Mouse (Mus musculus): ENCODE measurements around the gene Edc4.
A peak's percentile ranks its signal among the peaks of the same experiment; 100 is the strongest.
"Not testable (repeated sequence)": the region's sequence is repeated elsewhere in the genome, so short reads cannot be mapped to it uniquely, and the experiment has no call there.

Edc4 gene

GRCm38 (mm10) chr8:105880754-105881520 lies at the start of gene Edc4:
TSS of gene Edc4 (plus strand) at chr8:105880881.
- peak; percentile 91 to 92 for DNase-seq

GRCm38 (mm10) chr8:105833740-105834139 lies 46.9 kb upstream of the Edc4 start:
- DNase-seq, result not testable (repeated sequence)

GRCm38 (mm10) chr8:105835318-105835717 lies 45.4 kb upstream of the Edc4 start:
- DNase-seq, result peak; percentile 80 to 83

GRCm38 (mm10) chr8:105836991-105837390 lies 43.7 kb upstream of the Edc4 start:
- no peak for DNase-seq

GRCm38 (mm10) chr8:105839209-105839608 lies 41.5 kb upstream of the Edc4 start:
- no peak for DNase-seq

GRCm38 (mm10) chr8:105846678-105847077 lies 34.0 kb upstream of the Edc4 start:
- no peak for DNase-seq

- no peak for DNase-seq
Observed at GRCm38 (mm10) chr8:105850014-105850413, 30.7 kb upstream of the Edc4 start.

- no peak for DNase-seq
Observed at GRCm38 (mm10) chr8:105850611-105851010, 30.1 kb upstream of the Edc4 start.

GRCm38 (mm10) chr8:105851651-105852143 lies 29.0 kb upstream of the Edc4 start:
- peak; percentile 94 to 95 for DNase-seq

GRCm38 (mm10) chr8:105852146-105852729 lies 28.4 kb upstream of the Edc4 start:
- no peak for DNase-seq

- DNase-seq, result no peak
Observed at GRCm38 (mm10) chr8:105853178-105853577, 27.5 kb upstream of the Edc4 start, which contains the start of gene Cenpt. TSS of gene Cenpt (minus strand) at chr8:105853278.

- peak; percentile 20 to 41 for DNase-seq
Observed at GRCm38 (mm10) chr8:105854303-105854702, 26.4 kb upstream of the Edc4 start.

- peak; percentile 95 to 97 for DNase-seq
Observed at GRCm38 (mm10) chr8:105854715-105855216, 25.9 kb upstream of the Edc4 start, which contains the start of gene Thap11. TSS of gene Thap11 (plus strand) at chr8:105855132.

- peak; percentile 67 to 79 for DNase-seq
Observed at GRCm38 (mm10) chr8:105855248-105856167, 25.2 kb upstream of the Edc4 start.

GRCm38 (mm10) chr8:105856168-105856835 lies 24.4 kb upstream of the Edc4 start:
- DNase-seq, result no peak

GRCm38 (mm10) chr8:105858495-105858894 lies 22.2 kb upstream of the Edc4 start:
- DNase-seq, result no peak

GRCm38 (mm10) chr8:105859314-105859713 lies 21.4 kb upstream of the Edc4 start:
- DNase-seq, result no peak

- DNase-seq, result peak; percentile 95 to 98
Observed at GRCm38 (mm10) chr8:105860143-105860981, 20.3 kb upstream of the Edc4 start, which contains the start of gene Nutf2. TSS of gene Nutf2 (plus strand) at chr8:105860580.

GRCm38 (mm10) chr8:105861951-105862350 lies 18.7 kb upstream of the Edc4 start:
- DNase-seq, result peak; percentile 27 to 55

GRCm38 (mm10) chr8:105866364-105867029 lies 14.2 kb upstream of the Edc4 start:
- DNase-seq, result peak in 1 of 2 experiments; percentile 18
